Mouse (Mus musculus): ENCODE results near the gene 4931409K22Rik.

- TF ChIP-seq EP300 (IDR thresholded peaks at IDR 0.05; ENCODE audit: insufficient read depth, low read depth, low read length) (no peak), CTCF (IDR thresholded peaks at IDR 0.05; ENCODE audit: low read depth, low read length) (no peak)
These were observed 55.8 kb downstream of the 4931409K22Rik start for GRCm38 (mm10) chr5:24500851-24501250.
